Mouse (Mus musculus) urinary bladder, postnatal 36 days (tissue): ENCODE measurements around the gene Lpo.

Source experiments
- DNase-seq, 2 experiments: peaks; one replicate each; pipeline ENCODE4 v3.0.0; 2022; ENCODE audit warnings: low spot score in 2 of 2, mixed read lengths in 1 of 2

The Lpo gene

DNA sequence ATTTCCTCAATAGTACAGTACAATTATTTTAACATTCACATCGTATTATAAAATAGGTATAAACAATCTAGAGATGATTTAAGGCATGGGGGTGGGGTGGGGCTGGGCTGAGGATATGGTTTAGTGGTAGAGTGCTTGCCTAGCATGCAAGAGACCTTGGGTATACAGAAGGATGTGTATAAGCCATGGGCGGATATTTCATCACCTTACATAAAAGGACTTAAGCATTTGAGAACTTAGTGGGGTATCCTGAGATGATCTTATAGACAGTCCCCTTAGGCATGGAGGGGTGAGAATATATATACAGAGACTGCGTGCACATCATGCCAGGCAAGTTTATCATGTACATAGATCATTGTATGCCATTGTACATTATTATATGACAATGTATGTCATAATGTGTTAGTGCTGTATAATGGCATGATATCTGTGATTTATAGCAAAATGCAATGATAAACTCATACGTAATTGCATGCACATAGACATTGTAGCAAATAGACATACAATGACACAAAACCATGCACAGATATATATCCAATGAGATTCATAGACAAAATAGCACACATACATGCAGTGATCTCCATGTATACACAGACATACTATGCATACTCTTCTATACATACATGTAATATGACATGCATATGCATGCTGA lies 69.0 kb downstream of the Lpo start:
- DNase-seq, result no peak

- DNase-seq, result no peak
Observed at GRCm38 (mm10) chr11:87758161-87758911, 69.8 kb downstream of the Lpo start.

- DNase-seq, result no peak
Observed at GRCm38 (mm10) chr11:87757001-87757954, 70.8 kb downstream of the Lpo start.
